ENCODE assay signal across 31 mouse cellular contexts in genomic region chr5:130268976-130269375, GRCm38 (mm10). TPM values are rescaled to one million over a fixed set of nuclear protein-coding genes. Genes with fewer than 3 reads are reported as not detected.
DNase-seq lines count a peak whose midpoint lies in the region; ATAC-seq and TF ChIP-seq lines count a peak whose summit lies in the region.
"Had no signal": no experiment of that assay in that cellular context is flagged by ENCODE, and none has a peak within 500 bp of the region (broad histone marks: within the 10 kb centered on the region; RNA-seq: fewer than 3 reads in every experiment).

No protein-coding gene starts in this region.

- H3K27me3 ChIP-seq in forebrain, postnatal 0 days (ENCODE audit: insufficient read depth, low read length): no peaks in the 10 kb centered on the region
- no peaks in the 10 kb centered on the region for H3K27me3 ChIP-seq in forebrain, embryonic 16.5 days (replicated peaks; ENCODE audit: control insufficient read depth, insufficient read depth, low read length)
- H3K27me3 ChIP-seq: embryonic facial prominence, embryonic 13.5 days; forebrain, embryonic 15.5 days; heart, embryonic 13.5 days; limb, embryonic 15.5 days; liver, embryonic 13.5 days; midbrain, embryonic 13.5 days; neural tube, embryonic 13.5 days had no signal

- H3K9me3 ChIP-seq in forebrain, postnatal 0 days (ENCODE audit: low read length): no peaks in the 10 kb centered on the region
- no peaks in the 10 kb centered on the region for H3K9me3 ChIP-seq in forebrain, embryonic 16.5 days (ENCODE audit: control insufficient read depth, low read length)
- H3K9me3 ChIP-seq: embryonic facial prominence, embryonic 13.5 days; forebrain, embryonic 10.5 days; forebrain, embryonic 15.5 days; heart, embryonic 13.5 days; limb, embryonic 10.5 days; limb, embryonic 15.5 days; liver, embryonic 13.5 days; midbrain, embryonic 13.5 days; neural tube, embryonic 13.5 days had no signal

- no peak overlapping the region for H3K4me3 ChIP-seq in forebrain, postnatal 0 days (ENCODE audit: low read depth, low read length)
- H3K4me3 ChIP-seq in forebrain, embryonic 16.5 days (replicated peaks; ENCODE audit: low read length): no peak overlapping the region
- H3K4me3 ChIP-seq: embryonic facial prominence, embryonic 13.5 days; forebrain, embryonic 10.5 days; forebrain, embryonic 15.5 days; heart, adult 2 months; heart, embryonic 13.5 days; limb, embryonic 10.5 days; limb, embryonic 15.5 days; liver, embryonic 13.5 days; midbrain, embryonic 13.5 days; neural tube, embryonic 13.5 days had no signal

- peak; percentile 39 for DNase-seq in forebrain, postnatal 0 days
- DNase-seq in adrenal gland, adult (ENCODE audit: inconsistent age in 2 of 2, low spot score in 1 of 2): peak; percentile 77 to 87
- peak; percentile 63 for DNase-seq in adrenal gland, adult 8-10 months
- peak; percentile 72 for DNase-seq in brain, adult 2 months (ENCODE audit: low read depth, low spot score)
- DNase-seq in left cerebral cortex, adult 11 months (ENCODE audit: low spot score): no peak
- DNase-seq in spleen, postnatal 14 days (ENCODE audit: low spot score in 2 of 2): no peak
- DNase-seq: cerebellum, adult 18-20 months; gastrocnemius, postnatal 36 days; heart, adult 2 months; heart, postnatal 10 days; kidney, adult 11 months; kidney, postnatal 14 days; layer of hippocampus, postnatal 36 days; liver, embryonic 13.5 days; lung, adult 18-20 months; thymus, postnatal 4 days had no signal

- H3K27ac ChIP-seq in forebrain, postnatal 0 days (ENCODE audit: low read depth, low read length): peak overlapping the region; percentile 35; the same call in 1 of the 2 replicates
- H3K27ac ChIP-seq in forebrain, embryonic 16.5 days (ENCODE audit: low read length): no peak overlapping the region
- H3K27ac ChIP-seq: embryonic facial prominence, embryonic 13.5 days; forebrain, embryonic 10.5 days; forebrain, embryonic 15.5 days; heart, adult 2 months; heart, embryonic 13.5 days; hindbrain, embryonic 14.5 days; limb, embryonic 10.5 days; limb, embryonic 15.5 days; liver, embryonic 13.5 days; macrophage; midbrain, embryonic 13.5 days; neural tube, embryonic 13.5 days had no signal

- no peak overlapping the region for H3K4me2 ChIP-seq in forebrain, postnatal 0 days (ENCODE audit: low read depth)
- no peak overlapping the region for H3K4me2 ChIP-seq in forebrain, embryonic 16.5 days (ENCODE audit: low read length)
- H3K4me2 ChIP-seq: embryonic facial prominence, embryonic 13.5 days; forebrain, embryonic 15.5 days; heart, embryonic 13.5 days; hindbrain, embryonic 14.5 days; limb, embryonic 15.5 days; liver, embryonic 13.5 days; midbrain, embryonic 13.5 days; neural tube, embryonic 13.5 days had no signal

- no peaks in the 10 kb centered on the region for H3K4me1 ChIP-seq in forebrain, postnatal 0 days (ENCODE audit: insufficient read depth)
- H3K4me1 ChIP-seq in forebrain, embryonic 16.5 days (replicated peaks; ENCODE audit: control insufficient read depth, insufficient read depth, low read length): no peaks in the 10 kb centered on the region
- H3K4me1 ChIP-seq: embryonic facial prominence, embryonic 13.5 days; forebrain, embryonic 10.5 days; forebrain, embryonic 15.5 days; heart, embryonic 13.5 days; limb, embryonic 10.5 days; limb, embryonic 15.5 days; midbrain, embryonic 13.5 days; neural tube, embryonic 13.5 days had no signal

- no peak for ATAC-seq in forebrain, postnatal 0 days
- ATAC-seq in forebrain, embryonic 16.5 days: no peak
- ATAC-seq: activated CD4-positive, CD25-positive, alpha-beta regulatory T cell, adult 4 months; CD4-positive, CD25-positive, alpha-beta regulatory T cell, adult 4 months; forebrain, embryonic 15.5 days; inflammation-experienced regulatory T-cells, adult 6 months; lung, postnatal 0 days; midbrain, embryonic 13.5 days had no signal

- H3K36me3 ChIP-seq in forebrain, postnatal 0 days (ENCODE audit: insufficient read depth): peaks cover 41% of the 10 kb centered on the region
- H3K36me3 ChIP-seq in forebrain, embryonic 16.5 days (ENCODE audit: control insufficient read depth, insufficient read depth): peaks cover 16% of the 10 kb centered on the region

- TF ChIP-seq CTCF in forebrain, postnatal 0 days (IDR thresholded peaks at IDR 0.05; ENCODE audit: low read depth): no peak

- H3K9ac ChIP-seq in forebrain, postnatal 0 days: no peak overlapping the region
- no peak overlapping the region for H3K9ac ChIP-seq in forebrain, embryonic 16.5 days (replicated peaks; ENCODE audit: low read depth, low read length)
- H3K9ac ChIP-seq: embryonic facial prominence, embryonic 13.5 days; forebrain, embryonic 15.5 days; heart, embryonic 13.5 days; hindbrain, embryonic 14.5 days; limb, embryonic 15.5 days; liver, embryonic 13.5 days; midbrain, embryonic 13.5 days; neural tube, embryonic 13.5 days had no signal

- 87% methylated on average over 11 of the region's 11 CpGs for WGBS in forebrain, postnatal 0 days
- WGBS in forebrain, embryonic 16.5 days: 85% methylated on average over 11 of the region's 11 CpGs

RNA-seq across cellular contexts. Expression of gene Tyw1, which starts 13.6 kb away (rescaled TPM):
- 18.0 and 19.8 TPM in 2 replicates for total RNA-seq in forebrain, postnatal 0 days (2014; rRNA removed)
- 17.8 and 18.5 TPM in 2 replicates for polyA plus RNA-seq in forebrain, postnatal 0 days (2015; fragmentation: Nextera tagmentation; extraction: Ambion mirVana)
- 25.4 and 29.6 TPM in 2 replicates for polyA plus RNA-seq in forebrain, embryonic 16.5 days (2015; fragmentation: Nextera tagmentation; extraction: Ambion mirVana)
- total RNA-seq in adrenal gland, adult 8-10 months (2022): 10 to 100 TPM; 34.0 to 36.4 (median 35.7) TPM

RNA-seq across cellular contexts. Expression of gene Sbds, which starts 13.6 kb away (rescaled TPM):
- total RNA-seq in forebrain, postnatal 0 days (2014; rRNA removed): 27.2 and 27.8 TPM in 2 replicates
- polyA plus RNA-seq in forebrain, postnatal 0 days (2015; fragmentation: Nextera tagmentation; extraction: Ambion mirVana): 43.7 and 45.2 TPM in 2 replicates
- polyA plus RNA-seq in forebrain, embryonic 16.5 days (2015; fragmentation: Nextera tagmentation; extraction: Ambion mirVana): 60.3 TPM in 2 replicates
- 100 to 1,000 TPM; 101 to 115 (median 106) TPM for total RNA-seq in adrenal gland, adult 8-10 months (2022)

RNA-seq across cellular contexts. Expression of gene Tmem248, which starts 52.1 kb away (rescaled TPM):
- 29.8 and 45.8 TPM in 2 replicates for total RNA-seq in forebrain, postnatal 0 days (2014; rRNA removed)
- 20.6 and 29.1 TPM in 2 replicates for polyA plus RNA-seq in forebrain, postnatal 0 days (2015; fragmentation: Nextera tagmentation; extraction: Ambion mirVana)
- 22.3 and 23.0 TPM in 2 replicates for polyA plus RNA-seq in forebrain, embryonic 16.5 days (2015; fragmentation: Nextera tagmentation; extraction: Ambion mirVana)
- 10 to 100 TPM; 69.6 to 86.9 (median 75.6) TPM for total RNA-seq in adrenal gland, adult 8-10 months (2022)

Comparison
In these comparisons a context has a peak if more than half of its experiments do, and no peak if none do; other contexts are left out.
1. DNase-seq: peak in forebrain, postnatal 0 days (single experiment), adrenal gland, adult (2 of 2), adrenal gland, adult 8-10 months (single experiment) and brain, adult 2 months (single experiment); none in left cerebral cortex, adult 11 months (single experiment) and spleen, postnatal 14 days (0 of 2).